Mouse (Mus musculus) splenic B cell, adult 2 months (primary cell): ENCODE results near the gene Klhl29.

Experiments used
- DNase-seq: peaks from one replicate; pipeline ENCODE4 v3.0.0-alpha.2; 2011; ENCODE audit warnings: low read depth, low spot score
- H3K27me3 ChIP-seq: 2 replicates; pipeline ENCODE4 v1.6.1; 2012; ENCODE audit warnings: mild to moderate bottlenecking, low read length, moderate library complexity, mixed read lengths; ENCODE audit not compliant: control insufficient read depth, poor library complexity, insufficient read depth, severe bottlenecking
- H3K36me3 ChIP-seq: 2 replicates; pipeline ENCODE4 v1.6.1; 2012; ENCODE audit warnings: mild to moderate bottlenecking, low read length, moderate library complexity, mixed read lengths; ENCODE audit not compliant: control insufficient read depth, poor library complexity, insufficient read depth, severe bottlenecking

The Klhl29 gene

DNA sequence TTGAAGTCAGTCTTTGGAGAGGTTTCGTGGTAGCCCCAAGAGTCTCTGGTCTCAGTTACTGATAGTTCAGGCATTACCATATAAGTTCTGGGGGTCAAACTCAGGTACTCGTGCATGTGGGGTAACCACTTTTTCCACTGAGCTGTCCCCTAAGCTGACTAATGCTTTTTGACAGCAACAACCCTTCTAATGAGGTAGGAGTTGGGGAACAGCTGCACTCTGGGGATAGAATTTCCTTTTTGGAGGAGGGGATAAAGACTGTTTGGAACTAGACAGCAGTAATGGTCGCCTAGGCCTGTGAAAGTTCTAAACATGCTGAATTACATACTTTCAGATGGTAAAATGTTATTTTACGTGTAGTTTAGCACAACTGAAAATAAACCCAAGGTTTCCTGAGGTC lies 184.3 kb downstream of the Klhl29 start:
- no peak for DNase-seq
- no peaks in the 10 kb centered on the region for H3K36me3 ChIP-seq
- no peaks in the 10 kb centered on the region for H3K27me3 ChIP-seq

DNA sequence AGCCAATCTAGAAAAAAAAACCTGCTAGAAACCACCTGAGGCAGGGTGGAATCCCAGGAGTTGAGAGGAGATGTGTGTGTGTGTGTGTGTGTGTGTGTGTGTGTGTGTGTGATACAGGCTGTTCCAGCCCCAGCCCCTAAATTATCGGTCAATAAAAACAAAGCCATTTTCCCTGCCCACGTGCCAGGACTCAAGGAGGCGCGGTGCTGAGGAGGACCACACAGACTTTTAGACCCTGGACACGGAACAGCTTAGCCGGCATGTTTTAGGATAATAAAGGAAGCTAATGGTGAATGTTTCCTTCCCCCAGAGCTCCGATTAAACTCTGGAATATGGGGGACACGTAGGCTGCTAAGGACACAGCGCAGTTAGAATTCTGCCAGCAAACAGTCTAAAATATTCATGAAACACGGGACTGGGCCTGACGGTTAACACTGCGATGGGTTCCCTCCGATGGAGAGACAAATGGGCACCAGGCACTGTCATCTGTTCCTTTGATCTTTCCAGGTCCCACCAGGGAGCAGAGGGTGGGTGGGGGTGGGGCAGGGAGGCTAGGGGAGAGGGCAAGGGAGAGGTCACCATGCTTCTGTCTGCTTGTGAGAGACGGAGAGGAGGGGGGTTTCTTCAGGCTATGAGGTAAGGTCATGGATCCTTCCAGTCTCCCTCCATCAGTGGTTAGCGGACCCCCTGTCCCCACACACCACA lies 185.9 kb downstream of the Klhl29 start:
- H3K36me3 ChIP-seq = no peaks in the 10 kb centered on the region
- no peak for DNase-seq
- H3K27me3 ChIP-seq = no peaks in the 10 kb centered on the region

DNA sequence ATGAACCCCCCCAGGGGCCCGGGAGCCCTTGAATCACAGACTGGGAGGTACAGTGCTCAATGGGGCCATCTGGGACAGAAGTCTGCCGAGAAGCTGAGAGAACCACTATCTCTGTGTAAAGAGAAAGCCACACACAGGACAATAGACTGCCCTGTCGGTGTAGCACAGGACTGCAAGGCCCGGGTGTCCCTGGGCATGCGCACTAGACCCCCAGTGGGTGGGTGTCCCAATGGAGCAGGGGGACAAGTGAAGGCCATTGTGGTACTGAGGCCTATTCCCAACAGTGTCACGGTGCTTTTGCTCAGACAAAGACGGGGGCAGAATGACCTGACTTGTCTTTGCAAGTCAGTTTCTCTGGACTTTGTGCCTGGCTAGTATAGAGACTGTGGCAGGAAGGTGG lies 186.6 kb downstream of the Klhl29 start:
- H3K27me3 ChIP-seq = no peaks in the 10 kb centered on the region
- H3K36me3 ChIP-seq = no peaks in the 10 kb centered on the region
- no peak for DNase-seq

DNA sequence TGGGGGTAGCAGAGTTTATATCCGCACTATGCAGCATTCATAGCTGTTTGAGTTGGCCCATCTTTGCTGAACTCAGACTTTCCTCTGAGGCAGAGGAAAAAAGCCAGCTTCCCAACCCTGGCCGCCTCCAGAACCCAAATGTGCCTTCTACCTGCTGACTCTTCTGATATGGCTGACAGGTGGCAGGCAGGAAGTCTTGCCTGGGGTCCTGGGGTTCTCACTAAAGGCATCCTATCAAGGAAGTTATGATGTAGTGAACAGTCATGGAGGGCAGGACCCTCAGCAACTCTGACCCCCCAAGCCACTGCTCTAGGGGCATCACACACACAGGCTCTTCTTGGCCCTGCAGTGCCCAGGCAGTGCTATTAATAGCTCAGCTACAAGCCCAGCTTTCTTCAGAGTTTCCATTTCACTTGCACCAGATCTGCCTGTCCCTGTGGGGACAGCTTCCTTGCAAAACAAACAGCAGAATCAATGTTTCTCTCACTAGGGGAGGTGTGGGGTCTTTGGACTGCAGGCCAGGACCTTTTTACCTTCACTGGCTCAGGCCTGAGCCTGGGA lies 187.6 kb downstream of the Klhl29 start:
- Histone ChIP-seq H3K27me3 (no peaks in the 10 kb centered on the region), H3K36me3 (no peaks in the 10 kb centered on the region)
- DNase-seq = no peak

DNA sequence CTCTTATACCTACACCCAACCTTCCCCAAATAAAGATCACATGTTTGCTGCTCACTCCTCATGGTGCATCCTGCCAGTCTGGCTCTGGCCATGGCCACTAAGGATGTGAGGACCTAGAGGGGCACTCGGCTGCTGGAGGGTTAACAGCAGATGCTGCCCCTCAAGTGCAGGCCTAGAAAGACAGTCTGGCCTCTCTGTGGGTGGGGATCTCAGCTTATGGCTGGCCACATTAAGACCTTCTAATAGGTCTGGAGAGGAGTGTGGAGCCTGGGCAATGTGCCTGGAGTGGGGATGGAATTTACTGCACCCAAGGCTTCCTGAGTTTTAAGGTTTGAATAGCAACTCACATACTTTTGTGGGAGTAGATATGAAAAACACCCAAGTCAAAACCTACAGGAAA lies 188.8 kb downstream of the Klhl29 start:
- Histone ChIP-seq H3K27me3 (no peaks in the 10 kb centered on the region), H3K36me3 (no peaks in the 10 kb centered on the region)
- DNase-seq = no peak

DNA sequence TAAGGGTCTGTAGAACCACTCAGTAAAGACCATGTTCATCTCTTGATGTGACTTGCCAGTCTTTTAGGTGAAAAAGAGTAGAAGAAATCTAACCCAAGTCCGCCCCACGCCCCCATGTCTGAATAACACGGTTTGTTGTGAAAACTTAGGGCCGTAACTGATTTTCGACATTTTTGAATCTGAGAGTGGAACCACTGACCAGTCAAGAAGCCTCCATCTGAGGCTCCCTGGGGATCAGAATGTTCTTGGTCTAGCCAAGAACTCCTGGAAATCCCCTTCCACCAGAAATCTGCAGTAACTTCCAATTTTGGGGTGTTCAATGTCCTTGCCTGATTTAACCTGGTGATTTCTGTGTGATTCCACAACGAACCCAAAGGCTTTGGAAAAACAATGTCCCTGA lies 189.9 kb downstream of the Klhl29 start:
- H3K27me3 ChIP-seq = no peaks in the 10 kb centered on the region
- H3K36me3 ChIP-seq = no peaks in the 10 kb centered on the region
- DNase-seq = no peak

DNA sequence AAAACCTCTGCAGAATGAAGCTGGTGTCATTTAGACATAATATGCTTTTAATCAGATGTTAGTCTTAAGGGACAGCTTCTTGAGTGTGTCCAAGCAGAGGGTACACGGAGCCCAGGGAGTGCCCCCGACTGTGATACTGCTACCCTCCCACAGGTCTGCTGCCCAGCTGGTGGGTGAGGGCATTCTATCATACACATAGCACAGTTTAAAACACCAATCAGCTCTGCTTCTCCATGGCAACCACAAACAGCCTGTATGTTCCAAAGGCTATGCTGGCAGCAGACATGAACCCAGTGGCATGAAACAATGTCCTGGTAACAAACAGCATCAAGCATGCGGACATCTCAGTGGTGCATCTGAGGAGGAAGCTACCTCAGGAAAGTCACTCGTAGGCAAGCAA lies 192.9 kb downstream of the Klhl29 start:
- H3K27me3 ChIP-seq = no peaks in the 10 kb centered on the region
- DNase-seq = no peak
- H3K36me3 ChIP-seq = no peaks in the 10 kb centered on the region

DNA sequence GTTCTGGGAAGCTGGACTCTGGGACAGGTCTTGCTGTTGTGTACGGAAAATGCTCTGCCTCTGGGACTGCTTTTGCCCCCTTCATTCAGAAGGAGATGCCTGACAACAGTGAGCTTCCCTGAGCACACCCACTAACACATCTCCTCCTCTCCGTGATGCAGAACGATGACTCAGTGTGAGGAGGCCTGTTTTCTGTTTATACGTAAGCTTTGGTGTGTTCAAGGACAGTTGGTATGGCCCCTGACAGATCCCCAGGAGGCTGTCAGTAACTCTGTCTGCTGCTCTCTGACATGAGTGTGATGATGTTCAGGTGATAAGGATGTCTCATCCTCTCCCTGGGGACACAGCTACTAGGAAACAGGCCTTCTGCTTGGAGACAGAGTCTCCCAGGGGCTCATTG lies 193.3 kb downstream of the Klhl29 start:
- H3K27me3 ChIP-seq = no peaks in the 10 kb centered on the region
- DNase-seq = no peak
- H3K36me3 ChIP-seq = no peaks in the 10 kb centered on the region

DNA sequence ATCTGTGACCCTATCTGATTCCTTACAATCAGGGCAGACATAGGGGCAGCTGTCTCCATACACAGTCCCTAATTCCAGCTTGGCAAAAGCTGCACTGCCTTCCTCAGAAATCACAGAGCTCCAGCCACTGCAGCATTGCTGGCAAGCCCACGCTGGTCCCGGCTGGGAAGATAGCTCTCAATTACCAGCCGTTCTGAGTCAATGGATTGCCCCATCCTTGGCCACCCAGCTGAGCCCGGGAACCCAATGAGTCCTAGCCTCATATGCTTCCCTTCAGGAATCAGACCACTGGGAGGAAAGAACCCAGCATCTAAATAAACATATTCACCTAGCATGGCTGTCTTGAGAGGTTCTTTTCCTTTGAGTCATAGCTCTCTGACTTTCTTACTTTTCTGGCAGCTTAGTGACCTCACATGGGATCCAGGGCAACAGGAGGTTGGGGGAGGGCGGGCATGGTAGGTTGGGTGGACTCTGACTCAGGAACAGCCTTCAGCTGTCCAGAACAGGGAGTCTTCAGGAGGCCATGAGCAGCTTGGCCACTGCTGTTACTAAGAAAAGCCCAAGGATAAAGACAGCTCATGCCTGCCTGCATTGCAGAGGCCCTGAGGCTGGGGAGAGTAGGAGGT lies 198.7 kb downstream of the Klhl29 start:
- Histone ChIP-seq H3K36me3 (no peaks in the 10 kb centered on the region), H3K27me3 (no peaks in the 10 kb centered on the region)
- DNase-seq = no peak

DNA sequence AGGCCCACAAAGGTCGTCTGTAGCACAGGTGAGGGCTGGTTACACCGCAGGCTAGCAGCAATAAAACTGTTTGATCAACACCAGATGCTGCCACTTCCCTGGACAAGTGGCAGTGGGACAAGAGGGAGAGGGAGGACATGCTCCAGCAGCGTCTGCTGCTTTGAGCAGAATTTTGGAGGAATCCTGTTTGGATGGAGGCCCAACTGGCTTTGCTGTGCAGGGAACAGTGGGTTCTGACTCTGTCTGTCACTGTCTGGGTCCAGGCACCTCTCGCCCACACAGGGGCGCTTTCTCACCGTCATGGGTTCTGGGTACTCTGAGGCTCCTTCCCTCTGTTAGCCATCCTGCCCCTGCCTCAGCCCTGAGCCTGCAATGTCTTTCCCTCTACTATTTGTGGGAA lies 209.3 kb downstream of the Klhl29 start:
- DNase-seq = no peak
- Histone ChIP-seq H3K27me3 (no peaks in the 10 kb centered on the region), H3K36me3 (no peaks in the 10 kb centered on the region)

DNA sequence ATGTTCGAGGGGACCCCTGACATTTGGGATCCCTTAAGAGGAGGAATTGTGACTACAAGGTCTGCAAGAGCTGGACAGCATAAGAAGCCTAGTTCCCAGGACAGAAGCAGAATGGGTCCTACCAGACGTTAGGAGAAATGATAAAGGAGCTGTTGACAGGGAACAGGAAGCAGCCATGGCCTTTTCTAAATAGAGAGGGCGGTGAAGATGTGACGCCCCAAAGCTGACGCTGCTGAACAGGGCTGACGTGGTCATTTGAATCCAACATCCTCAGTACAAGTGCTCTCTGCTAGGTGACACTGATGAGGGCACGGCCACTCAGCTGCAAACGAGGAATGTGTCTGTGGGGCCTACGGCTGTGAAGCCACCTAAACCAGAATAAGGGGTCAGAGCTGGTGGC lies 210.1 kb downstream of the Klhl29 start:
- H3K27me3 ChIP-seq = no peaks in the 10 kb centered on the region
- no peak for DNase-seq
- H3K36me3 ChIP-seq = no peaks in the 10 kb centered on the region

DNA sequence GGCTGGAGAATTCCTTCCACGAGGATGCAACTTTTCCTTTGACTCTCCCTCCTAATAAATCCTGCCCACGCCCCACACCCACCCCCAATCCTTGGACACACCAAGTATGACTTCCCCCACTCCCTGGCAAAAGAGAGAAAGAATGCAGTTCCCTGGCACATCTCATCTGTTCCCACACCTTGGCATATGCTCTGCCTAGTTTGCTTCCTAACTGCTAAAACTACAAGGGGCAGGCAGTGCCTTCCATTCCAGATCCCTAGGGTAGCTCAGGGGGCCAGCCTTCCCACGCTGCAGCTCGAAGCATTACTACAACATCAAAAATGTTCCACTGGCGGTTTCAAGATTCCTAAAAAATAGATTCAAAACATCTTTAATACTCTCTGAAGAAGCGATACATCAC lies 212.8 kb downstream of the Klhl29 start:
- DNase-seq = no peak
- Histone ChIP-seq H3K27me3 (no peaks in the 10 kb centered on the region), H3K36me3 (no peaks in the 10 kb centered on the region)

DNA sequence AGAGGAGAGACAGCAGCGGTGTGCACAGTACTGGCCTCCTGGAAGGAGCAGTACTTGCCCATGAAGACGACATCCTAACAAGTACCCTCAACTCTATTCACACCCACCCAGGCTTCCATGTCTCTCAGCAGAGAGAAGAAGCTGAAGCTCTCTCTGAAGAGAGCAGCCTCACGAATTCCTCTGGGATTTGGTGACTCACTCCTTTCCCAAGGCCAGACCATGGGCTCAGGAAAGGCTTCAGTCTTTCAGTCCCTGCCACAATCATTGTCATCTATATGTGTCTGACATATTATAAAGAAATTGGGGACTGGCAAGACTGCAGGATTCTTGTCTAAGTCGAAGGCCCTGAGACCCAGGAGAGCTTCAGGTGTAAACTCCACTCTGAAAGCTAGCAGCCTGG lies 213.9 kb downstream of the Klhl29 start:
- Histone ChIP-seq H3K27me3 (no peaks in the 10 kb centered on the region), H3K36me3 (no peaks in the 10 kb centered on the region)
- DNase-seq = no peak

DNA sequence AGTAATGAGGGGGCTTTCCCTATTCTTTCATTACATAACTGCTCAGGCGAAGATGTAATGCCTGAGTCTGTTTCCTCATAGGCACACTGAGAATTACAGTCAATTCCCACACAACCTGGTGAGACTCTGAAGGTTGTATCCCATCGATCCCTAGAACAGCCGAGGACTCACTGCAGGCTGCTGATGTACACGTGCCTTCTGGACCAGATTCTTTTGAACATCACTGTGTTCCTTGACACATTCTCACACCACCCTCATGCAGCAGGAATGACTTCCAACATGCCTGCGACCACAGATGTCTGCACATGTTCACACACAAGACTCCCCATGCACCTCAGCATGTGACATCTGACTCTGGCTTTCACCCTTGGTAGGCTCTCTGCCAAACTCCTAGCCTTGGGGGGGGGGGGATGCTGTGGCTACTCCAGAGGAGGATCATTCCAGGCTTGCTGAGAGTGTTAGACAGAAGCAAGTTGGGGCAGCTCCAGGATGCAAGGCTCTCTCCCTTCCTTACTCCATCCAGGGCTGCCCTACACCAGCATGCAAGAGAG lies 217.5 kb downstream of the Klhl29 start:
- no peak for DNase-seq
- Histone ChIP-seq H3K27me3 (no peaks in the 10 kb centered on the region), H3K36me3 (no peaks in the 10 kb centered on the region)

DNA sequence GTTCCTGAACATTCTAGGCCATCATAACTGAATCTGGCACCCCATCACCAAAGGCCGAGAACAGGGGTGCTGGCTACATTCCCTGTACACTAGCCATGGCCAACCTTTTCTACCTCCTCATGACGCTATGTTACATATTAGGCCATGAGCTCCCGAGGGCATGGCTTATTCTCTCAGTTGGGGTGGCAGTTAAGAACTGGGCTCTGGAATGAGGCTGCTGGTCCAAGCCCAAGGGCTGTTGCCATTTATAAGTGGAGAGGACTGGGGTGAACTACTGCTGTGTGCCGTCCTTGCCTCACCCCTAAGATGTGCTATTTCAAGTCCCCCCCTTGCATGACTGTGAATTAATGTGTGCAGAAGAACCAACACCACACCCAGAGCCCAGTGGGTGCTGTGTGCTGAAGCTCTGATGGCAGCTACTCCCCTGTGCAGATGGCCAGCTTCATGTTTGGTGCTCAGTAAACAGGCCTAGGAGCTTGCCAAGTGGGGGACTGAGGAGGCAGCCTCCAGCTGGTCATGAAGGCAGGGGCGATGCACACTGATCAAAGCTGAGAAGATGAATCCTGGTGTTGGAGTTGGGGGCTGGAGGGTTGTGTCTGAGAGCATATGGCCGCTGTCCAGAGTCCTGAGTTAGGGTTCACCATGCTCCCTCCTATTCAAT lies 218.3 kb downstream of the Klhl29 start:
- Histone ChIP-seq H3K36me3 (no peaks in the 10 kb centered on the region), H3K27me3 (no peaks in the 10 kb centered on the region)
- DNase-seq = no peak
